Comparison of ENCODE assay signal across 10 mouse cellular contexts in genomic region chr3:88425330-88425689, GRCm38 (mm10). TPM values are rescaled to one million over a fixed set of nuclear protein-coding genes. Genes with fewer than 3 reads are reported as not detected.
A peak's percentile ranks its signal among the peaks of the same experiment; 100 is the strongest.
DNase-seq lines count a peak whose midpoint lies in the region; ATAC-seq and TF ChIP-seq lines count a peak whose summit lies in the region.
"Had no signal": no experiment of that assay in that cellular context is flagged by ENCODE, and none has a peak within 500 bp of the region (broad histone marks: within the 10 kb centered on the region; RNA-seq: fewer than 3 reads in every experiment).

No protein-coding gene starts in this region.

- intact Hi-C loops in heart, postnatal 25 days (cut with DNase I) = loop anchor here (2.0 kb wide), 1 partner anchor 15 kb away; the partner anchor contains the start of gene Pmf1

- peak overlapping the region; percentile 84 for H3K4me3 ChIP-seq in heart, embryonic 12.5 days
- H3K4me3 ChIP-seq in bone marrow, adult 2 months (replicated peaks; ENCODE audit: control insufficient read depth, low read depth, low read length) = peak overlapping the region; percentile 66
- peak overlapping the region; percentile 72; the same call in 1 of the 2 replicates for H3K4me3 ChIP-seq in hindbrain, embryonic 14.5 days (replicated peaks; ENCODE audit: low read length)
- H3K4me3 ChIP-seq in midbrain, embryonic 11.5 days (ENCODE audit: low read depth, low read length) = peak overlapping the region; percentile 75; the same call in 1 of the 2 replicates

- H3K4me2 ChIP-seq in heart, embryonic 12.5 days = peak overlapping the region; percentile 94
- peak overlapping the region; percentile 66 for H3K4me2 ChIP-seq in hindbrain, embryonic 14.5 days (replicated peaks)
- peak overlapping the region; percentile 23 for H3K4me2 ChIP-seq in midbrain, embryonic 11.5 days

- H3K9me3 ChIP-seq in heart, embryonic 12.5 days (replicated peaks) = no peaks in the 10 kb centered on the region
- H3K9me3 ChIP-seq in hindbrain, embryonic 14.5 days (ENCODE audit: control insufficient read depth, low read length) = no peaks in the 10 kb centered on the region
- no peaks in the 10 kb centered on the region for H3K9me3 ChIP-seq in midbrain, embryonic 11.5 days (ENCODE audit: control insufficient read depth, low read length)

- no peak for TF ChIP-seq POLR2A in bone marrow, adult 2 months (IDR thresholded peaks at IDR 0.05; ENCODE audit: borderline replicate concordance, control insufficient read depth, low read depth, low read length)

- peaks cover 14% of the 10 kb centered on the region for H3K36me3 ChIP-seq in heart, embryonic 12.5 days
- peaks cover 11% of the 10 kb centered on the region for H3K36me3 ChIP-seq in hindbrain, embryonic 14.5 days (replicated peaks; ENCODE audit: control insufficient read depth, insufficient read depth)
- H3K36me3 ChIP-seq in midbrain, embryonic 11.5 days (ENCODE audit: control insufficient read depth, insufficient read depth, low read length) = peaks cover 6% of the 10 kb centered on the region

- 8% methylated on average over 2 of the region's 2 CpGs for WGBS in heart, embryonic 12.5 days
- WGBS in bone marrow, adult 2 months = 22% methylated on average over 2 of the region's 2 CpGs
- 12% methylated on average over 2 of the region's 2 CpGs for WGBS in hindbrain, embryonic 14.5 days
- WGBS in midbrain, embryonic 11.5 days = 7% methylated on average over 2 of the region's 2 CpGs

- no peak for DNase-seq in heart, postnatal 25 days (ENCODE audit: low spot score)
- no peak for DNase-seq in hindbrain, embryonic 14.5 days (ENCODE audit: low spot score)
- peak; percentile 89 for DNase-seq in midbrain, embryonic 11.5 days (ENCODE audit: low spot score, missing footprints)
- no peak for DNase-seq in c-Kit-positive CD71-positive TER-119-positive erythroid progenitor cells, embryonic 14.5 days (ENCODE audit: low spot score)
- no peak for DNase-seq in cerebellum, adult 9-10 months
- DNase-seq in ovary, postnatal 14 days (ENCODE audit: low spot score) = no peak

- no peak for ATAC-seq in heart, embryonic 12.5 days (ENCODE audit: insufficient number of reproducible peaks, low FRiP score)
- ATAC-seq in hindbrain, embryonic 14.5 days (ENCODE audit: low FRiP score) = no peak
- 0 out of 2 replicates have a peak, but pooled peaks have one; percentile 27 for ATAC-seq in midbrain, embryonic 11.5 days (ENCODE audit: low FRiP score)

- peaks cover 22% of the 10 kb centered on the region for H3K4me1 ChIP-seq in heart, embryonic 12.5 days (replicated peaks)
- H3K4me1 ChIP-seq in bone marrow, adult 2 months (ENCODE audit: control insufficient read depth, insufficient read depth, low read length) = peaks cover 5% of the 10 kb centered on the region
- H3K4me1 ChIP-seq in hindbrain, embryonic 14.5 days (replicated peaks; ENCODE audit: control insufficient read depth, insufficient read depth, low read length) = peaks cover 29% of the 10 kb centered on the region
- H3K4me1 ChIP-seq in midbrain, embryonic 11.5 days (ENCODE audit: control insufficient read depth, insufficient read depth, low read length) = peaks cover 13% of the 10 kb centered on the region

- H3K9ac ChIP-seq in heart, embryonic 12.5 days = no peak overlapping the region; the same call in 1 of the 2 replicates
- H3K9ac ChIP-seq in hindbrain, embryonic 14.5 days = peak overlapping the region; percentile 31; the same call in 1 of the 2 replicates
- H3K9ac ChIP-seq in midbrain, embryonic 11.5 days (ENCODE audit: low read length) = peak overlapping the region; percentile 1; the same call in 1 of the 2 replicates

- no peak for TF ChIP-seq CTCF in bone marrow, adult 2 months (IDR thresholded peaks at IDR 0.05; ENCODE audit: control insufficient read depth, insufficient read depth, low read length)

- H3K27ac ChIP-seq in heart, embryonic 12.5 days (ENCODE audit: poor library complexity, severe bottlenecking) = no peak overlapping the region
- H3K27ac ChIP-seq in bone marrow, adult 2 months (ENCODE audit: control insufficient read depth, insufficient read depth, low read depth, low read length, poor library complexity) = no peak overlapping the region
- H3K27ac ChIP-seq in hindbrain, embryonic 14.5 days = no peak overlapping the region; the same call in 1 of the 2 replicates
- no peak overlapping the region for H3K27ac ChIP-seq in midbrain, embryonic 11.5 days (ENCODE audit: low read depth, low read length)

- H3K27me3 ChIP-seq in heart, embryonic 12.5 days (replicated peaks) = no peaks in the 10 kb centered on the region
- no peaks in the 10 kb centered on the region for H3K27me3 ChIP-seq in hindbrain, embryonic 14.5 days (ENCODE audit: control insufficient read depth, insufficient read depth, low read length)
- no peaks in the 10 kb centered on the region for H3K27me3 ChIP-seq in midbrain, embryonic 11.5 days (ENCODE audit: control insufficient read depth, insufficient read depth, low read length)

RNA-seq across cellular contexts. Expression of gene Slc25a44, which starts 0.4 kb away (rescaled TPM):
- polyA plus RNA-seq in heart, embryonic 12.5 days (2016; fragmentation: Nextera tagmentation; extraction: Ambion mirVana) = 14.1 and 14.3 TPM in 2 replicates
- 10 to 100 TPM; 11.2 to 13.2 TPM for total RNA-seq in heart, postnatal 25 days (2021)
- 15.7 and 17.4 TPM in 2 replicates for polyA plus RNA-seq in bone marrow, adult 2 months (2011; ENCODE audit: insufficient read depth, insufficient read length, low replicate concordance, missing spikeins)
- polyA plus RNA-seq in hindbrain, embryonic 14.5 days (2014; fragmentation: Nextera tagmentation; extraction: Ambion mirVana) = 36.4 and 42.2 TPM in 2 replicates
- polyA plus RNA-seq in midbrain, embryonic 11.5 days (2014; fragmentation: Nextera tagmentation; extraction: Ambion mirVana) = 20.8 and 22.3 TPM in 2 replicates

RNA-seq across cellular contexts. Expression of gene Pmf1, which starts 15.2 kb away (rescaled TPM):
- polyA plus RNA-seq in heart, embryonic 12.5 days (2016; fragmentation: Nextera tagmentation; extraction: Ambion mirVana) = 100 and 104 TPM in 2 replicates
- total RNA-seq in heart, postnatal 25 days (2021) = 10 to 100 TPM; 19.1 to 20.5 TPM
- polyA plus RNA-seq in bone marrow, adult 2 months (2011; ENCODE audit: insufficient read depth, insufficient read length, low replicate concordance, missing spikeins) = 60.1 and 67.5 TPM in 2 replicates
- 26.0 and 27.4 TPM in 2 replicates for polyA plus RNA-seq in hindbrain, embryonic 14.5 days (2014; fragmentation: Nextera tagmentation; extraction: Ambion mirVana)
- polyA plus RNA-seq in midbrain, embryonic 11.5 days (2014; fragmentation: Nextera tagmentation; extraction: Ambion mirVana) = 128 and 132 TPM in 2 replicates

RNA-seq across cellular contexts. Expression of gene Sema4a, which starts 35.7 kb away (rescaled TPM):
- polyA plus RNA-seq in heart, embryonic 12.5 days (2016; fragmentation: Nextera tagmentation; extraction: Ambion mirVana) = 0.92 and 1.3 TPM in 2 replicates
- total RNA-seq in heart, postnatal 25 days (2021) = 1 to 10 TPM; 1.9 to 3.7 TPM
- 43.9 and 131 TPM in 2 replicates for polyA plus RNA-seq in bone marrow, adult 2 months (2011; ENCODE audit: insufficient read depth, insufficient read length, low replicate concordance, missing spikeins)
- 21.5 and 22.9 TPM in 2 replicates for polyA plus RNA-seq in hindbrain, embryonic 14.5 days (2014; fragmentation: Nextera tagmentation; extraction: Ambion mirVana)
- polyA plus RNA-seq in midbrain, embryonic 11.5 days (2014; fragmentation: Nextera tagmentation; extraction: Ambion mirVana) = 6.3 and 6.8 TPM in 2 replicates

RNA-seq across cellular contexts. Expression of gene Bglap, which starts 41.0 kb away (rescaled TPM):
- not detected in 2 replicates for polyA plus RNA-seq in heart, embryonic 12.5 days (2016; fragmentation: Nextera tagmentation; extraction: Ambion mirVana)
- total RNA-seq in heart, postnatal 25 days (2021) = not detected
- polyA plus RNA-seq in bone marrow, adult 2 months (2011; ENCODE audit: insufficient read depth, insufficient read length, low replicate concordance, missing spikeins) = 56.2 and 336 TPM in 2 replicates
- polyA plus RNA-seq in hindbrain, embryonic 14.5 days (2014; fragmentation: Nextera tagmentation; extraction: Ambion mirVana) = not detected in 2 replicates
- polyA plus RNA-seq in midbrain, embryonic 11.5 days (2014; fragmentation: Nextera tagmentation; extraction: Ambion mirVana) = 0.48 TPM in 1 of 2 replicates, not detected in the other
- total RNA-seq: gastrocnemius, adult 8-10 months had no signal
- polyA plus RNA-seq: CD4-positive, CD25-positive, alpha-beta regulatory T cell, adult 4 months had no signal

RNA-seq across cellular contexts. Expression of gene Bglap2, which starts 46.8 kb away (rescaled TPM):
- not detected in 2 replicates for polyA plus RNA-seq in heart, embryonic 12.5 days (2016; fragmentation: Nextera tagmentation; extraction: Ambion mirVana)
- not detected for total RNA-seq in heart, postnatal 25 days (2021)
- 13.5 and 129 TPM in 2 replicates for polyA plus RNA-seq in bone marrow, adult 2 months (2011; ENCODE audit: insufficient read depth, insufficient read length, low replicate concordance, missing spikeins)
- polyA plus RNA-seq in hindbrain, embryonic 14.5 days (2014; fragmentation: Nextera tagmentation; extraction: Ambion mirVana) = not detected in 2 replicates
- polyA plus RNA-seq in midbrain, embryonic 11.5 days (2014; fragmentation: Nextera tagmentation; extraction: Ambion mirVana) = not detected in 2 replicates
- total RNA-seq: gastrocnemius, adult 8-10 months had no signal
- polyA plus RNA-seq: CD4-positive, CD25-positive, alpha-beta regulatory T cell, adult 4 months had no signal

Comparison
In these comparisons a context has a peak if more than half of its experiments do, and no peak if none do; other contexts are left out.
1. H3K4me2 ChIP-seq: peak in every context shown above with its lines; median percentile 94 in heart, embryonic 12.5 days; 66 in hindbrain, embryonic 14.5 days; 23 in midbrain, embryonic 11.5 days.